Mouse (Mus musculus): ENCODE measurements around the gene Bsx.

DNA sequence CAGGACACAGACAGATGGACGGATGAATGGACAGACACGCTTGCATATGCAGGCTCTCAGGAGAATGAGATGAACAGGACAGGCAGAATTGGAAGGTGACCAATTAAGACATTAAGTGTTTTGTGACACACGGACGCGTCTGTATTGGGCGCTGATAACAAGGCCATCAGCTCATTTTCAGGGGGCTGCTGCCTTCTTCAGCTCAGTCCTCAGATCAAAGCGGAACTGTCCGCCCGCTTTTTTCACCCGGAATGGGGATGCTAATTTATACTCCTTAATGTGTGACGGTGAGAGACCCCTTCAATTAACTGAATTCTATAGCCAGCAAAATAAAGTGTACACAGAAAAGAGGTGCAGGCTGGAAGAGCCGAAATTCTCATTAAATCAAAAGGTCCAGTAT, 15.5 kb downstream of the Bsx start:
- TF ChIP-seq GATA1 (IDR thresholded peaks at IDR 0.05; ENCODE audit: borderline replicate concordance, low read length) (no peak), FLI1 (IDR thresholded peaks at IDR 0.05; ENCODE audit: low read length) (no peak)
